Mouse (Mus musculus) c-Kit-positive CD71-negative TER-119-negative erythroid progenitor cells, embryonic 14.5 days (primary cell): ENCODE data around the gene Cpne4.

Experiments used
- DNase-seq: peaks from one replicate; pipeline ENCODE4 v3.0.0-alpha.2; 2013; ENCODE audit warnings: low read depth

Gene Cpne4

GRCm38 (mm10) chr9:104874157-104874556 is 327.1 kb downstream of the Cpne4 start:
- DNase-seq: no peak

- DNase-seq: no peak
These were observed 329.9 kb downstream of the Cpne4 start for GRCm38 (mm10) chr9:104877014-104877413.

- DNase-seq: no peak
These were observed 331.5 kb downstream of the Cpne4 start for GRCm38 (mm10) chr9:104878558-104878957.

GRCm38 (mm10) chr9:104890517-104890916 is 343.4 kb downstream of the Cpne4 start:
- no peak for DNase-seq

- DNase-seq: no peak
These were observed 348.3 kb downstream of the Cpne4 start for GRCm38 (mm10) chr9:104895360-104895759.

DNA sequence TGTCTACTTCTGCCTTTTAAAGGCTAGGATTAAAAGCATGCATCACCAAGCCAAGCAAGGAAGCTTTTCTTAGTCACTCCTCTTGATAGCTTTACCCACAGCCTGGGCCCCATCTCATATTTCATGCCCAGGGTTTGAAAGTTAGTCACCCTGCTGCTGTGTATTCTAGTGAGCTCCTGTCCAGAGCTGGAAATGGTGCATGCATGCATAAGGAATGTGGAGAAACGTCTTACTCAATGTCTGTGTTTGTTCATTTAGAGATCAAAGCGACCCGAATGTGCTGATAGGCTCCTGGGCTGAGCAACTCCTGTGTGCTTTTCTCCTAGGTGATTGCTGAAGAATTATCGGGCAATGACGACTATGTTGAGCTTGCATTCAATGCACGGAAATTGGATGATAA is 354.0 kb downstream of the Cpne4 start:
- no peak for DNase-seq

DNA sequence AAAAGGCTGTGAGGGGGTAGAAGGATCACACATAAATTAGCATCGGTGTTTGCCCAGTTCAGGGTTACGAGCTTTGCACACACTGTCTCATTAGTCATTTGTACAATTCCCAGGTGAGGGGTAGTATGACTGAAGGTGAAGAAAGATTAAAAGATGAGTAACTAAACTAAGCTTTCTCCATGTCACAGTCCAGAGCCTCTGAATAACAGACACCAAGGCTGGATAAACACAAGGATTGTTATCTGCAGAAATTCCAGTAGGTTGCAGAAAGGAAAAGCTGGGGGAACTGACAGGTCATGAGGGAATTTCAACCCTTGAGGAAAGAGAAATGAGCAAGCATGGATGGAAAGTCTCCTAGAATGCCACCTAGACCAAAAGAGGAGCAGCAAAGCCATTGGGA is 354.7 kb downstream of the Cpne4 start:
- DNase-seq: no peak

DNA sequence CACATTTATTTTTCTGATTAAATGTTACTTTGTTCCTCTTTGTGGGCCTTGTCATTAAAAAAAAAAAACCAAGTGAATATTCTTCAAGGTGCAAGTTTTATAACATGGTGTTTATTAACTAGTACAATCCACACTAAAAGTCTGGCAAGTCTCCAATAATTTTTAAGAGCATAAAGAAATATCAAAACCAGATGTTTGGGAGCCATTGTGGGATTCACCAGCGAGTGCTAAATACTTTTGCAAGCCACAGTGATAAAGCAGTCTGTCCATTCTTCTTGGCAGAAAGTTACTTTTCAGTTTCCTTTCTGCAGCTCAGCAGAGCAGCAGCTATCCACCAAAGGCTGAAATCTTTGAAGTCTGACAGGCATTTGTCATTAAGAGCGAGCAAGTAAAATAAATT is 365.6 kb downstream of the Cpne4 start:
- DNase-seq: no peak

GRCm38 (mm10) chr9:104913327-104913726 is 366.2 kb downstream of the Cpne4 start:
- DNase-seq: no peak

DNA sequence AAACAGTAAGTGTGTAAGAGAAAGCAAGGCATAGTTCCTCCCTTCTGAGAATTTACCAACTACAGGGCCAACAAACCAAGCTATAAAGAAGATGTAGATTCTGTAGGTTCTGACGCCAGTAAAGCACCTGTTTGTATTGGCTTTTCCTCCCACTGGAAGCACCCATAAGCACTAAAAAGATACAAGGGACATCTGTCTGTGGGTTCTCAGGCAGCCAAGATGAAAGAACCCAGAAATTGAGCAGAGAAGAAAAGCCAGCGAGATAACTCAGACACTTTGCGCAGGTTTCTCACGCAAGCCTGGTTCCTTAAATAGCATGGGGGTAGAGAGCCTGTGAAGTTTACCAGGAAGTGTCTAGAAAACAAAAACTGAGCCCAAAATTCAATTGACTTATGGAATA is 374.1 kb downstream of the Cpne4 start:
- DNase-seq: no peak

DNA sequence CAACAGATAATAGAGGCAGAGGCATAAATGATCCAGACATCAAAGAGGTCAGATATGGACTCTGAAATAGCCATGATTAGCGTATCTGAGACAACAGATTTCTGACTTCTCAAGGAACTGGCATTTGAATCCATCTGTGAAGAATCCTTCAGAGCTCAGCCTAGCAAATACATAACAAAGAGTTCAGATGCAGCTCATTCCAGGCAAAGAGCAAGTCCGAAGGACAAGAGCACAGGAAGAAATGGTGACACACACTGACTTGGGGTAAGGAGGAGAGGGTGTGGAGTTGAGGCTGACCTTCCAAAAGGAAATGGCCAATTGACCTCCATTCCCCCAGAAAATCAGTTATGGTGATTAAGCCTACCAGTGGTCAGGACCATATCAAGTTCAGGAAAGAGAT is 375.0 kb downstream of the Cpne4 start:
- no peak for DNase-seq

DNA sequence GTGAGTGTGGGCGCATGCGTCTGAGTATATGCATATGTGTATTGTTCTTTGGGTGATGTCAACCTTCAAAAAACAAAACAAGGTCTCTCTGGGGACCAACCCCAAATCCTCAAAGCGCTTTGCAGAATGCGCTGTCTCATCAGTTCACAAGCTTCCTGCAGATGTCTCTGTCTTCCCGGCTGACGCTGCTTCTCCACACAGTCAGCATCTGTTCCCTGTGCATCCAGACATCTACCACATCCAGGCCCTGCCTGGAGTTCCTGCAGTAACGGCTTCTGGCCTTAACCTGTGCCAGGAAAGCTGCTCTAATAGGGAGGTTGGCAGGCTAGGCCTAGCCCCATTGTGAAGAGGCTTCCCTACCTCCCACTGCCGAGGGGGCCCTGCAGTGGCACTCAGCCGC is 381.7 kb downstream of the Cpne4 start:
- no peak for DNase-seq

GRCm38 (mm10) chr9:104940389-104940788 is 393.3 kb downstream of the Cpne4 start:
- no peak for DNase-seq

DNA sequence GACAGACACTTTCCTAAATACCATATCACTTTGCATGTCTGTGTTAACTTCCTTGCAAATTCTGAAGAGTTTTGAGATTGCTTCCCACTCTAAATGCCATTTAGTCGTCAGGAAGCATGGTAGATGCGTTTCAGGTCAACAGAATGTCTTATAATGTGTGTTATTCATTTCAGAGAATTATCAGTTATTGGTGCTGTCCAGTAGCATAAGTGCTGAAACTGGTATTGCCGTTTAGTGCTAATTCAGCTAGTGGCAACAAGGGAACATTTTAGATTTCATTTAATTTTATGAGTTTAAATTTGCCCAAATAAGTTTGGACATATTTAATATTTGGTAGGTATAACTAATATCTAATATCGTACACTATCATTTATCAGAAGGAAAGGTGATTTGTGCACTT is 403.5 kb downstream of the Cpne4 start:
- DNase-seq: no peak

- no peak for DNase-seq
These were observed 405.1 kb downstream of the Cpne4 start for GRCm38 (mm10) chr9:104952176-104952575.

GRCm38 (mm10) chr9:104972828-104973227 is 425.7 kb downstream of the Cpne4 start:
- DNase-seq: peak; percentile 20

DNA sequence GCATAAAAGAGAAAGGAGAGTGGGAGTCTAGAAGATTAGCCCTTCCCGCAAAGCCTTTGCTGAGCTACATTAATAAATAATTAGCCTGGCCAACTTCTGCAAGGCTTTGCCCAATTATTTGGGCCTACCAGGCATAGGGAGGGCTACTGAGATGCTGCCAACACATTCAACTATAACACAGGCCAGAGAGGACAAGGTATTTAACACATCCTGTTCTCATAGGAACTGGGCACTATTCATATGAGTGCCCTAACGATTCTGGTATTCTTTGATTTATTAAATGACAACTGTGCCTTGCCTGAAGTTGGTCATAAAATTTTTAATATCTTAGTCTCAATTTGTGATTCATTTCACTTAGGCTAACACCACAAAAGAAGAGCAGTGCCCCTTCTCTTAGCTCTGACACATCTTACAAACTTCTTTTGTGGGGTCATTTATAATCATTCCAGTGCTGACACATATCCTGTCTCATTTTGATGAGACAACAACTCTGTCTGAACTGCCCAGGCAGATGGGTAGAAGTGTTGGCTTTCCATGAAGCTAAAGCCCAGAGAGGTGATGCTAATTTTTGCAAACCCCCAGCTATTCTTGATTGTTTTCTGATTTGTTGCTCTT is 435.0 kb downstream of the Cpne4 start:
- DNase-seq: no peak

DNA sequence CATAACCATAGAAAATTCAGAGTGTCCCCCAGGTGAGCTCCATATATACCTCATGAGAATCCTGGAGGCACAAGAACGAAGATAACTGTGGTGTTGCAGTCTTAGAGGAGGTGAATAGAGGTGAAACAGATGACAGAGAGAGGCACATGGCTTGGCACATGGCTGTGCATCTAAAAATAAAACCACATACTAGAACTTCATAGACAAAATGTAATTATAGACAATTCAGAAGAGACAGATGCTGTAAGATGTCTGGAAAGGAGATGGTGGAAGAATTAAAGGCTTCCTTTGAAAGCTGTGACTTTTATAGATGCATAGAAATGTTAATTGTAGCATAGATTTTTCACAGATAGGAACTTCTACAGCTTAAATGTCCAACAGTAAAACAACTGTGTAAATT is 451.1 kb downstream of the Cpne4 start:
- DNase-seq: no peak

DNA sequence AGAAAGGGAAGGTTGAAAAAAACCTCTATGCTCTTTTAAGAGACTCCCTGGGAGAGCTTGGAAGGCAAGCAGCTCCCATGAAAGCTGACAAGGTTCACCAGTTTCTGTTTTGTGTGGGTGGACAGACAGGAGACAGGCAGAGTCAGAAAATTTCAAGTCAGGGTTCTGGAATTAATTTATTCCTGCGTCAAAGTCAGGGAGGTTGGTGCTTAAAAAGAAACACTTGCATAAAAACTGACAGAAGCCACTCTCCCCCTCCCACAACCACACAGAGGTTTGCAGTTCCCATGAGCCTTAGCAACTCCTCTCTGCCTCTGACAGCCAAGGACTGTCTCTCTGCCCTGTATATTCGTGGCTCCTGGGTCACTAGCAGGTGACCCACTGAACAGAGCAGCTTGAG is 463.6 kb downstream of the Cpne4 start:
- DNase-seq: no peak

GRCm38 (mm10) chr9:105018186-105018585 is 471.1 kb downstream of the Cpne4 start:
- DNase-seq: no peak

GRCm38 (mm10) chr9:105028311-105028710 is 481.2 kb downstream of the Cpne4 start:
- DNase-seq: no peak

DNA sequence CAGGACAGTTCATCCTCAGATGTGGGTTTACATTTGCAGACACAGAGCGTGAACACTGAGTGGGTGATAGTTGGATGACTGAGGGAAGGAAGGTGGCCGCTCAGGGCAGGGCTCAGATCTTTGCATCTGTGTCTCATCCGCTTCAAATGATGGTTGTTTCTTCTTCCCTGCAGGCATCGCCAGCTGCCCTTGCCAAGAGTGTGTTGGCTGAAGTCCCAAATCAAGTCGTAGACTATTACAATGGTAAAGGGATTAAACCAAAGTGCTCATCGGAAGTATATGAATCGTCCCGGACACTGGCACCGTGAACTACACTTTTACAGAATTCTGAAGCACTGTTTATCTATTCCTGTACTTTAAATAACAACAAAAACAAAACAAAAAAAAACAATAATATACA is 485.5 kb downstream of the Cpne4 start:
- DNase-seq: no peak

GRCm38 (mm10) chr9:105033641-105034040 is 486.6 kb downstream of the Cpne4 start:
- no peak for DNase-seq

DNA sequence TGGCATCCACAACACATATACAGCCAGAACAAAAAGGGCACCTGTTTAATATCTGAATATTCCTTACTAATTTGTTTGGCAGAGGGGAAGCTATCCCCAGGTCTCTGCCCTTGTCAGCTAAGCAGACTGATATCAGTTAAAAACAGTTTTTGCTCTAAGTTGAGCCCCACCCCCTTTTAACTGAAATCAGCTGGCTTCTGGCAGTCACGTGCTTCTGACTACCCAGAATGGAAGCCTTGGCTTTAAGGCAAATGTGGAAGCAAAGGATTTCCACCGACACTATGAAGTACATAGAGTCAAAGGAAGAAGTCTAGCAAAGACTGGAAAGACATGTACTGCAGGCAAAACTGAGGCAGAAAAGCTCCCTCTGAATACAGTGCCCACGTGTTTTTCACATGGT is 490.8 kb downstream of the Cpne4 start:
- no peak for DNase-seq

DNA sequence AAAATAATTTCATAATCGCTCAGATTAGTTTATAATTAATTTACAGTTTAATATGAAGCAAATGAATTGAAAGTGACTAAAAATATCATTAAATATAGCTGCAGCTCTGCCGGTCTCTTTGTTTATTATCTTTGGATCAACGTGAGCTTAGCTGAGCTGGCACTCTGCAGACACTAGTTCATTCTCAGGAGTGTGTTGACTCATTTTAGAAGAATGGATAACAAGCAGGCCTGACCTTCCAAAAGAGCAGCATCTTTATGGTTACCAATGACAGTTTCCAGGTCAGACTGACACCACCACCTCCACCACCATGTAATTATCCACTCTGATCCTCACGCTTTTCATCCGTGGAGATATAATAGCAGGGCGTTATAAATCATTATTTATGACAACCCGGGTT is 498.9 kb downstream of the Cpne4 start:
- no peak for DNase-seq
